Mouse (Mus musculus) CH12.LX (cell line): Measurements from ENCODE around the gene Tln2.

Experiments
- CTCF ChIP-seq, 2 experiments: IDR thresholded peaks in 1 of 2; conservative IDR thresholded peaks in 1 of 2; 2 replicates each; pipeline ENCODE4 v1.5.1; 2011 to 2012; ENCODE audit warnings: low read depth in 2 of 2, low read length in 2 of 2, improper control_type of control experiment in 1 of 2, inconsistent platforms in 1 of 2, mild to moderate bottlenecking in 1 of 2, moderate library complexity in 1 of 2
- ELF1 ChIP-seq: IDR thresholded peaks from 2 replicates; pipeline ENCODE4 v1.6.1; 2014; ENCODE audit warnings: low read depth, mild to moderate bottlenecking, inconsistent platforms, low read length, improper control_type of control experiment
- ETS1 ChIP-seq: conservative IDR thresholded peaks from 2 replicates; pipeline ENCODE4 v1.6.1; 2012; ENCODE audit warnings: low read depth, mild to moderate bottlenecking, inconsistent platforms, low read length, improper control_type of control experiment, moderate library complexity
- MAFK ChIP-seq: IDR thresholded peaks from 2 replicates; pipeline ENCODE4 v1.6.1; 2011; ENCODE audit warnings: low read length, improper control_type of control experiment; ENCODE audit not compliant: insufficient replicate concordance
- MXI1 ChIP-seq: IDR thresholded peaks from 2 replicates; pipeline ENCODE4 v1.6.1; 2011; ENCODE audit warnings: mild to moderate bottlenecking, low read depth, low read length, improper control_type of control experiment
- POLR2A ChIP-seq: IDR thresholded peaks from 2 replicates; pipeline ENCODE4 v1.6.1; 2011; ENCODE audit warnings: low read depth, mild to moderate bottlenecking, improper control_type of control experiment, low read length
- USF2 ChIP-seq: conservative IDR thresholded peaks from 2 replicates; pipeline ENCODE4 v1.6.1; 2011; ENCODE audit warnings: low read depth, low read length, improper control_type of control experiment

- TF ChIP-seq USF2 (no peak), CTCF (conservative IDR thresholded peaks at IDR 0.05 in 1 of 2, IDR thresholded peaks at IDR 0.05 in 1 of 2; ENCODE audit: low read depth in 2 of 2, low read length in 2 of 2) (no peak), MAFK (no peak), MXI1 (no peak), POLR2A (no peak), ETS1 (no peak), ELF1 (no peak)
Observed at GRCm38 (mm10) chr9:67297236-67297889, 262.1 kb downstream of the Tln2 start.
